Comparison of ENCODE assay signal across 9 mouse cellular contexts in genomic region chr7:142435524-142435923, GRCm38 (mm10). TPM values are rescaled to one million over a fixed set of nuclear protein-coding genes. Genes with fewer than 3 reads are reported as not detected.
DNase-seq lines count a peak whose midpoint lies in the region; ATAC-seq and TF ChIP-seq lines count a peak whose summit lies in the region.
"Had no signal": no experiment of that assay in that cellular context is flagged by ENCODE, and none has a peak within 500 bp of the region (broad histone marks: within the 10 kb centered on the region; RNA-seq: fewer than 3 reads in every experiment).

No protein-coding gene starts in this region.

- TF ChIP-seq CTCF in intestine, postnatal 0 days (IDR thresholded peaks at IDR 0.05; ENCODE audit: low read depth): peak; percentile 93
- TF ChIP-seq CTCF in stomach, postnatal 0 days (IDR thresholded peaks at IDR 0.05; ENCODE audit: low read depth): peak; percentile 92

- peaks cover 6% of the 10 kb centered on the region for H3K4me1 ChIP-seq in neural tube, embryonic 15.5 days
- peaks cover 3% of the 10 kb centered on the region for H3K4me1 ChIP-seq in forebrain, embryonic 14.5 days (ENCODE audit: control insufficient read depth, insufficient read depth, low read length)
- peaks cover 5% of the 10 kb centered on the region for H3K4me1 ChIP-seq in intestine, postnatal 0 days (replicated peaks; ENCODE audit: control insufficient read depth, insufficient read depth, low read length)
- peaks cover 11% of the 10 kb centered on the region for H3K4me1 ChIP-seq in stomach, postnatal 0 days (replicated peaks; ENCODE audit: control insufficient read depth, insufficient read depth)

- no peak overlapping the region for H3K27ac ChIP-seq in neural tube, embryonic 15.5 days (replicated peaks)
- H3K27ac ChIP-seq in forebrain, embryonic 14.5 days (ENCODE audit: low read depth, low read length): no peak overlapping the region
- no peak overlapping the region for H3K27ac ChIP-seq in intestine, postnatal 0 days (ENCODE audit: low read depth, low read length)
- peak overlapping the region; percentile 90 for H3K27ac ChIP-seq in stomach, postnatal 0 days (replicated peaks)

- H3K27me3 ChIP-seq in neural tube, embryonic 15.5 days (replicated peaks): no peaks in the 10 kb centered on the region
- no peaks in the 10 kb centered on the region for H3K27me3 ChIP-seq in forebrain, embryonic 14.5 days (replicated peaks; ENCODE audit: control insufficient read depth, insufficient read depth, low read length)
- H3K27me3 ChIP-seq in intestine, postnatal 0 days (replicated peaks; ENCODE audit: control insufficient read depth, insufficient read depth, low read length): no peaks in the 10 kb centered on the region
- H3K27me3 ChIP-seq in stomach, postnatal 0 days (ENCODE audit: control insufficient read depth, insufficient read depth, low read length): no peaks in the 10 kb centered on the region

- no peak overlapping the region for H3K4me3 ChIP-seq in neural tube, embryonic 15.5 days (replicated peaks)
- H3K4me3 ChIP-seq in forebrain, embryonic 14.5 days (ENCODE audit: low read depth, low read length): no peak overlapping the region
- H3K4me3 ChIP-seq in intestine, postnatal 0 days (ENCODE audit: low read depth, low read length): no peak overlapping the region
- H3K4me3 ChIP-seq in stomach, postnatal 0 days (ENCODE audit: low read depth, low read length): peak overlapping the region; percentile 4; the same call in 1 of the 2 replicates

- TF ChIP-seq EP300 in stomach, postnatal 0 days (optimal IDR thresholded peaks at IDR 0.05): no peak

- 28% methylated on average over 4 of the region's 4 CpGs for WGBS in neural tube, embryonic 15.5 days
- 22% methylated on average over 4 of the region's 4 CpGs for WGBS in forebrain, embryonic 14.5 days
- WGBS in intestine, postnatal 0 days: 21% methylated on average over 4 of the region's 4 CpGs
- WGBS in stomach, postnatal 0 days: 23% methylated on average over 4 of the region's 4 CpGs

- H3K36me3 ChIP-seq in neural tube, embryonic 15.5 days: no peaks in the 10 kb centered on the region
- no peaks in the 10 kb centered on the region for H3K36me3 ChIP-seq in forebrain, embryonic 14.5 days (ENCODE audit: control insufficient read depth, insufficient read depth, low read length)
- H3K36me3 ChIP-seq in intestine, postnatal 0 days (ENCODE audit: control insufficient read depth, insufficient read depth): no peaks in the 10 kb centered on the region
- H3K36me3 ChIP-seq in stomach, postnatal 0 days (ENCODE audit: control insufficient read depth, insufficient read depth, low read length): no peaks in the 10 kb centered on the region

- ATAC-seq in neural tube, embryonic 15.5 days (ENCODE audit: low FRiP score): no peak
- ATAC-seq in forebrain, embryonic 14.5 days: 0 out of 2 replicates have a peak, but pooled peaks have one; percentile 42
- no peak for ATAC-seq in intestine, postnatal 0 days
- ATAC-seq in megakaryocyte-erythroid progenitor cell, adult 5-6 weeks (replicated peaks; ENCODE audit: low FRiP score, low TSS enrichment, poor library complexity, severe bottlenecking): peak; percentile 61
- peak; percentile 15; the same call in 1 of the 2 replicates for ATAC-seq in stomach, postnatal 0 days (ENCODE audit: low FRiP score, low TSS enrichment)

- H3K4me2 ChIP-seq in neural tube, embryonic 15.5 days: no peak overlapping the region
- no peak overlapping the region for H3K4me2 ChIP-seq in forebrain, embryonic 14.5 days (ENCODE audit: low read length)
- H3K4me2 ChIP-seq in intestine, postnatal 0 days (replicated peaks; ENCODE audit: low read depth): no peak overlapping the region
- H3K4me2 ChIP-seq in stomach, postnatal 0 days (replicated peaks; ENCODE audit: low read depth): peak overlapping the region; percentile 31

- DNase-seq in neural tube, embryonic 10.5 days (ENCODE audit: extremely low spot score, low spot score): peak; percentile 71
- peak; percentile 63 for DNase-seq in c-Kit-positive CD71-positive TER-119-negative erythroid progenitor cells, embryonic 14.5 days (ENCODE audit: low read depth)
- peak; percentile 79 for DNase-seq in forebrain, embryonic 14.5 days (ENCODE audit: low spot score)
- peak; percentile 57 to 78 for DNase-seq in left cerebral cortex, postnatal 25 days (ENCODE audit: low spot score in 2 of 2)
- DNase-seq in stomach, postnatal 0 days (ENCODE audit: low spot score): peak; percentile 77

- intact Hi-C loops in left cerebral cortex, postnatal 25 days (cut with DNase I): loop anchor here (1.0 kb wide), 1 partner anchor 101 kb away; no protein-coding TSS in a partner anchor

- no peaks in the 10 kb centered on the region for H3K9me3 ChIP-seq in neural tube, embryonic 15.5 days (replicated peaks)
- no peaks in the 10 kb centered on the region for H3K9me3 ChIP-seq in forebrain, embryonic 14.5 days (replicated peaks; ENCODE audit: control insufficient read depth, low read length)
- no peaks in the 10 kb centered on the region for H3K9me3 ChIP-seq in intestine, postnatal 0 days (ENCODE audit: control insufficient read depth)
- no peaks in the 10 kb centered on the region for H3K9me3 ChIP-seq in stomach, postnatal 0 days (ENCODE audit: control insufficient read depth, low read length)

- no peak overlapping the region for H3K9ac ChIP-seq in neural tube, embryonic 15.5 days (replicated peaks)
- no peak overlapping the region for H3K9ac ChIP-seq in forebrain, embryonic 14.5 days (ENCODE audit: low read length)
- H3K9ac ChIP-seq in intestine, postnatal 0 days (ENCODE audit: low read depth, low read length): no peak overlapping the region
- H3K9ac ChIP-seq in stomach, postnatal 0 days (ENCODE audit: low read length): peak overlapping the region; percentile 48

RNA-seq across cellular contexts. Expression of gene Syt8, which starts 0.9 kb away (rescaled TPM):
- 0.14 TPM in 1 of 2 replicates, not detected in the other for polyA plus RNA-seq in neural tube, embryonic 15.5 days (2015; fragmentation: Nextera tagmentation; extraction: Ambion mirVana)
- polyA plus RNA-seq in forebrain, embryonic 14.5 days (2014; fragmentation: Nextera tagmentation; extraction: Ambion mirVana): not detected in 2 replicates
- 0.60 and 1.3 TPM in 2 replicates for polyA plus RNA-seq in intestine, postnatal 0 days (2015; fragmentation: Nextera tagmentation; extraction: Ambion mirVana)
- not detected for total RNA-seq in left cerebral cortex, postnatal 25 days (2021)
- total RNA-seq in megakaryocyte-erythroid progenitor cell, adult 5-6 weeks (2014; fragmentation: Nextera tagmentation): 2.0 TPM in 1 of 2 replicates, not detected in the other
- total RNA-seq in megakaryocyte-erythroid progenitor cell, adult 5-6 weeks (2017): not detected in 2 replicates
- polyA plus RNA-seq in stomach, postnatal 0 days (2015; fragmentation: Nextera tagmentation; extraction: Ambion mirVana): 70.7 and 78.9 TPM in 2 replicates

RNA-seq across cellular contexts. Expression of gene Tnni2, which starts 6.1 kb away (rescaled TPM):
- 16.4 and 24.8 TPM in 2 replicates for polyA plus RNA-seq in neural tube, embryonic 15.5 days (2015; fragmentation: Nextera tagmentation; extraction: Ambion mirVana)
- polyA plus RNA-seq in forebrain, embryonic 14.5 days (2014; fragmentation: Nextera tagmentation; extraction: Ambion mirVana): 0.67 and 0.82 TPM in 2 replicates
- polyA plus RNA-seq in intestine, postnatal 0 days (2015; fragmentation: Nextera tagmentation; extraction: Ambion mirVana): 1.9 and 2.4 TPM in 2 replicates
- total RNA-seq in left cerebral cortex, postnatal 25 days (2021): not detected
- total RNA-seq in megakaryocyte-erythroid progenitor cell, adult 5-6 weeks (2014; fragmentation: Nextera tagmentation): not detected in 2 replicates
- total RNA-seq in megakaryocyte-erythroid progenitor cell, adult 5-6 weeks (2017): 0.99 and 18.9 TPM in 2 replicates
- polyA plus RNA-seq in stomach, postnatal 0 days (2015; fragmentation: Nextera tagmentation; extraction: Ambion mirVana): 19.1 and 19.6 TPM in 2 replicates

RNA-seq across cellular contexts. Expression of gene Lsp1, which starts 25.1 kb away (rescaled TPM):
- 6.9 and 58.6 TPM in 2 replicates for polyA plus RNA-seq in neural tube, embryonic 15.5 days (2015; fragmentation: Nextera tagmentation; extraction: Ambion mirVana)
- polyA plus RNA-seq in forebrain, embryonic 14.5 days (2014; fragmentation: Nextera tagmentation; extraction: Ambion mirVana): 5.8 and 5.9 TPM in 2 replicates
- 55.2 and 61.8 TPM in 2 replicates for polyA plus RNA-seq in intestine, postnatal 0 days (2015; fragmentation: Nextera tagmentation; extraction: Ambion mirVana)
- 1 to 10 TPM; 5.2 to 5.4 TPM for total RNA-seq in left cerebral cortex, postnatal 25 days (2021)
- 16.9 and 39.8 TPM in 2 replicates for total RNA-seq in megakaryocyte-erythroid progenitor cell, adult 5-6 weeks (2014; fragmentation: Nextera tagmentation)
- total RNA-seq in megakaryocyte-erythroid progenitor cell, adult 5-6 weeks (2017): 12.1 and 42.5 TPM in 2 replicates
- 107 and 110 TPM in 2 replicates for polyA plus RNA-seq in stomach, postnatal 0 days (2015; fragmentation: Nextera tagmentation; extraction: Ambion mirVana)

RNA-seq across cellular contexts. Expression of gene Ctsd, which starts 47.7 kb away (rescaled TPM):
- 304 and 310 TPM in 2 replicates for polyA plus RNA-seq in neural tube, embryonic 15.5 days (2015; fragmentation: Nextera tagmentation; extraction: Ambion mirVana)
- polyA plus RNA-seq in forebrain, embryonic 14.5 days (2014; fragmentation: Nextera tagmentation; extraction: Ambion mirVana): 261 and 263 TPM in 2 replicates
- 479 and 496 TPM in 2 replicates for polyA plus RNA-seq in intestine, postnatal 0 days (2015; fragmentation: Nextera tagmentation; extraction: Ambion mirVana)
- total RNA-seq in left cerebral cortex, postnatal 25 days (2021): 100 to 1,000 TPM; 318 to 337 TPM
- total RNA-seq in megakaryocyte-erythroid progenitor cell, adult 5-6 weeks (2014; fragmentation: Nextera tagmentation): 129 and 174 TPM in 2 replicates
- 136 and 174 TPM in 2 replicates for total RNA-seq in megakaryocyte-erythroid progenitor cell, adult 5-6 weeks (2017)
- polyA plus RNA-seq in stomach, postnatal 0 days (2015; fragmentation: Nextera tagmentation; extraction: Ambion mirVana): 798 and 841 TPM in 2 replicates

RNA-seq across cellular contexts. Expression of gene Gm49369, which starts 53.1 kb away (rescaled TPM):
- polyA plus RNA-seq in neural tube, embryonic 15.5 days (2015; fragmentation: Nextera tagmentation; extraction: Ambion mirVana): not detected in 2 replicates
- polyA plus RNA-seq in forebrain, embryonic 14.5 days (2014; fragmentation: Nextera tagmentation; extraction: Ambion mirVana): not detected in 2 replicates
- polyA plus RNA-seq in intestine, postnatal 0 days (2015; fragmentation: Nextera tagmentation; extraction: Ambion mirVana): not detected in 2 replicates
- 1 to 10 TPM in 1 of 2 experiments, under 1 TPM in 1; 0.57 to 6.8 TPM for total RNA-seq in left cerebral cortex, postnatal 25 days (2021)
- total RNA-seq in megakaryocyte-erythroid progenitor cell, adult 5-6 weeks (2014; fragmentation: Nextera tagmentation): not detected in 2 replicates
- total RNA-seq in megakaryocyte-erythroid progenitor cell, adult 5-6 weeks (2017): 32.8 TPM in 1 of 2 replicates, not detected in the other
- 0.80 and 0.81 TPM in 2 replicates for polyA plus RNA-seq in stomach, postnatal 0 days (2015; fragmentation: Nextera tagmentation; extraction: Ambion mirVana)
- polyA plus RNA-seq: stomach, embryonic 14.5 days had no signal

Comparison
In these comparisons a context has a peak if more than half of its experiments do, and no peak if none do; other contexts are left out.
1. ATAC-seq: peak in forebrain, embryonic 14.5 days (single experiment), megakaryocyte-erythroid progenitor cell, adult 5-6 weeks (single experiment) and stomach, postnatal 0 days (single experiment); none in neural tube, embryonic 15.5 days (single experiment) and intestine, postnatal 0 days (single experiment).
2. RNA of gene Syt8, which starts 0.9 kb away (polyA plus RNA-seq): 70.7 to 78.9 TPM in stomach, postnatal 0 days; 0.60 to 1.3 TPM in intestine, postnatal 0 days, 0.14 TPM in neural tube, embryonic 15.5 days and not detected in forebrain, embryonic 14.5 days; every median in the first group is over 10 times any median in the second.
3. Peak in every context shown above with its lines, with median percentiles within 50 percentile points of each other: DNase-seq.